Mouse (Mus musculus) cerebellum, postnatal 4 days (tissue): ENCODE results near the gene Lrrc8b.
A peak's percentile ranks its signal among the peaks of the same experiment; 100 is the strongest.

Source experiments
- DNase-seq, 2 experiments: peaks; one replicate each; pipeline ENCODE4 v3.0.0; 2022; ENCODE audit warnings: low spot score in 2 of 2, mixed read lengths in 1 of 2

The Lrrc8b gene

DNA sequence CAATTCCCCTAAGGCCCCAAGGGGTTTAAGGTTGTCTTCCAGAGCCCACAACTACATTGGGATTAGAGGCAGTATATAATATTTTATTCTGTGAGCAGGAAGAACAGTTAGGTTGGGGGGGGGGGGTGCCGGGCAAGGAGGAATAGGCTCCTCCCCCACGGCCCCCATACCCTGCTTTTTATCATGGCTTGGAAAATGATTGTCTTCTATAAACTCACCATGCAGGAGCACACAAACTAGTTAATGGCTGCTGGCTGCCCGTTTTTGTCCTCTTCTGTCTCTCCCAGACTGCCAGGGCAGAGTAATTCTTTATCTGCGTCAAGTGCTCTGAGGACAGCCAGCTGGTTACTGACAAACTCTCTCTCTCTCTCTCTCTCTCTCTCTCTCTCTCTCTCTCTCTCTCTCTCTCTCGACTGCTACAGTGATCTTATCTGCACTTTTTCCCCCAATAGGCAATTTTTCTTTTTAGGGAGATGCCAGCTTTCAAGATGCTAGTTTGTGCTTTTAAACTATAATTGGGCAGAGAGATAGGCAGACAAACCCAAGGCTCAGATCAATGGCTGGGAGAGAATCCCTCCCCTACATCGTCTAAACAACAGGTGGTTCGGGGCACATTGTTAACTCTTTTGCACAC is 102.5 kb downstream of the Lrrc8b start:
- no peak for DNase-seq

DNA sequence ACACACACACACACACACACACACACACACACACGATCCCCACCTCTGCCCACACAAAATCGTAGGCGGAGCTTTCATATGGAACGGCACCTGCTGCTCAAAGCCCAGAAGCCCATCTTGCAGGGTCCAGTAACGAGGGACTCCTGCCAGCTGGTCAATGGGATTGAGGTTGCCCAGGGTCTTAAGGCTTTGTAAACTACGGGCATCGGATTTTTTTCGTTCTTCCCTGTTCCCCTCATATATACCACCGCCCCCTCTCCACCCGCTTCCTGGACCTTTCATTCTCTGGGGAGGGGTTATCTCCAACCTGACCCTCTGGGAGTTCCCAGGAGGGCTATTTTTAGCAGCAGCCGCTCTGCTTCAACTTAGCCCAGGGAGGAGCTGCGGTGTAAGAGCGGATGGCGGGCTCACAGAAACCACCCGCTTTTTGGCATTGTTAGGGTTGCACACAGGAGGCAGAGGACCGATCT is 103.1 kb downstream of the Lrrc8b start:
- DNase-seq, result peak in 1 of 2 experiments; percentile 18

DNA sequence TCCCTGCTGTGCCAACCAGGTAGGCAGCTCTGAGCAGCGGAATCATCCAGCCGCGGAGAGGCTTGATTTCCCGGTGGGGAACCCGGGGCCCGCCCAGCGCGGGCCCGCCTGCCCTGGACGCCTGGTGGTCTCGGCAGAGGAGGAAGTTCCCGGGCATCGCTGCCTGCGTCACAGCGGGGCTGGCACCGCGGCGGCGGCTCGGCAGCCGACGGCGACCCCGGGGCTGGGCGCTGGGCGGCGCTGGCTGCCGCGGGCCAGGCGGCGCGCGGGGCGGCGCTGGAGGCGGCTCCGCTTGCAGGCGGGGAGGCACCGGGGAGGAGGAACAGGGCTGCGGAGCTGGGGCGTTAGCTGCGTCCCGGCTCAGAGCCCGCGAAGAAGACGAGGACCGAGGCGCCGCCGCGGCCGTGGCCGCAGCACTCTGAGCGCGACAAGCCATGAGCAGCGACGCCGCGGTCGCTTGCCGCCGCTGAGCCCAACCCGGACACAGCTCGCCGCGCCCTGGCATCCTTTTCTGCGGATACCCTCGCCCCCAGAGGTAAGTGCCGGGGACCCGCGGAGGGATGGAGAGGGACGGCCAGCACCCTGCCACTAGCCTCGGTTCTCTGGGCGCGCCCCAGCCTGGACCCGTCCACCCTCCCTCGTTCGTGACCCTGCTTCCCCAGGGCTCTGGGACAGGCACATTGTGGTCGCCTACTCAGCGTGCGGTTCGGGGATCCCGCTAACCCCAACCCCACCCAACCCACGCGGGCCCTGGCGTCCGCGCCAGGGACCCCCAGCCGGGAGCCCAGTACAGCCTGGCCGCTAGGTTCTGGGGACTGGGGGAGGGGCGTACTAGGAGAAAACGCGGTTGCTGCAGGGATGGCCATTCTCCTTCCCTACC is 103.8 kb downstream of the Lrrc8b start, which contains the start of gene Lrrc8c:
Gene Lrrc8c, plus strand, starts transcription at position 293 of the 880 bp plus-strand sequence.
- peak; percentile 68 to 82 for DNase-seq

DNA sequence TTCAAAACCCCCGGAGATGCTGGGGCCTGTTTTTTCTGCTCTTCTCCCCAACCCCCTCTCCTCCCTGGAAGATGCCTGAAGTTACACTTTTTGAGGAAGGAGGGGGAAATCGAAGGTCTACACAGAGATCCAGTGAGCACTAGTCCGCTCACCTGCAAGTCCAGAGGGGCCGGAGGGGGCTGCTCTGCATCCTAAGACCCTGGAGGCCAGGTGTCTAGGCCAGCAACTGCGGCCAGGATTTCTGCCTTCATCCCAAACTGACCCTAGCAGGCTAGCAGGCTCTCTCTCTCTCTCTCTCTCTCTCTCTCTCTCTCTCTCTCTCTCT is 104.4 kb downstream of the Lrrc8b start:
- DNase-seq, result no peak

DNA sequence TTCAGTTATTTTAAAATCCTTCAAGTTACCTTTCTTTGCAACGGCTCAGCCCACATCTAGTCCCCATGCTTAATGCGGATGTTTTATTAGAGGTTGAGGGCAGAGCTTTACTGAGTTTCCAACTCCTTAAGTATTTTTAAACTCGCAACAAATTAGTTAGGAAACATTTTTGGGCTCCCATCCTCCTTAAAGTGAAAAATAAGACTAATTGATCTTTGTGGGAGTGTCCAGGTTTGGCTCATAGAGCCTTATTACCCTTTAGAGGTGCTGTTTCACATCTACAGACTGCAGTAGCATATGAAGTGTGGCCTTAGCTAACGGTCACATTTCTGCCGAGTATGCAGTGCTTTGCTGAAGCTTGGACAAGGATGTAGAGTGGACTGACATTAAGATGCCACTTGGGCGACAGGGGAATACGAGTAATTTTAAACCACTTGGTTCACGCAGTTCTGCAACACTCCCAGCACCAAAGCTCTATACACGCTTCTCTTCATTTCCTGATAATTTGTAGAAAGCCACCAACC is 104.9 kb downstream of the Lrrc8b start:
- no peak for DNase-seq

DNA sequence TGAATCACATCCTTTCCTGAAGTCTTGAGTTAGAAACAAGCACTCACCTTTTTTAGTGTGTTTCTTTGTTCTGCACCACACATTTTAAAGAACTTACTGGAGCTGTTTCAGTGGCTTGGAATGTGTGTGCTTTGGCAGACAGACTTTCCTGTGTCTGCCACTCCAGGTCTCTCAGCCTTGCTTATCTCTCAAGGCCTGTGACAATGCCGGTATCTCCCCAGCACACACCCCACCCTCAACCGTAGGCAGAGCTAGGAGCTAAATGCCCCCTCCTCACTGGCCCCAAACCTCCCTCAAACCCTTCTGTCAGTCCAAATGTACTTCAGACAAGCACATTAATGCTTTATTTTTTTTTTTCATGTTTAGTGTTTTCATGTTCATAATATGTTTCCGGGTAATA is 107.9 kb downstream of the Lrrc8b start:
- no peak for DNase-seq

DNA sequence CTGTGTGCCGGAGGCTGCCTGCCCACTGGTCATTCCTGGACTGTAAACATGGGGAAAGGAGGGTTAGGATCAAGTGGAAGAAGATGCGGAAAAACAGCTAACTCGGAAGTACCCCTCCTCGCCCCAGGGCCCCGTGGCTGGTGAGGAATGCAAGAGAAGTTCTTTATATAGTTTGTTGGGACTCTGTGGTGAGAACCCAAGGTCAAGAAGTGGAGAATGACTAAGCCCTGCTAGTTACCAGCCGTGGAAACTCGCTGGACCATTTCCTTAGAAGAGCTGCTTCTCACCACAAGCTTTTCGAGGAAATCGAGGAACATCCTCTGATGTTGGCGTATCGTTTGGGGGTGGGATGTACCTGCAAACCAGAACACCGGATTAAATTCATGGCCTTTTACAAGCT is 109.4 kb downstream of the Lrrc8b start:
- DNase-seq, result no peak

DNA sequence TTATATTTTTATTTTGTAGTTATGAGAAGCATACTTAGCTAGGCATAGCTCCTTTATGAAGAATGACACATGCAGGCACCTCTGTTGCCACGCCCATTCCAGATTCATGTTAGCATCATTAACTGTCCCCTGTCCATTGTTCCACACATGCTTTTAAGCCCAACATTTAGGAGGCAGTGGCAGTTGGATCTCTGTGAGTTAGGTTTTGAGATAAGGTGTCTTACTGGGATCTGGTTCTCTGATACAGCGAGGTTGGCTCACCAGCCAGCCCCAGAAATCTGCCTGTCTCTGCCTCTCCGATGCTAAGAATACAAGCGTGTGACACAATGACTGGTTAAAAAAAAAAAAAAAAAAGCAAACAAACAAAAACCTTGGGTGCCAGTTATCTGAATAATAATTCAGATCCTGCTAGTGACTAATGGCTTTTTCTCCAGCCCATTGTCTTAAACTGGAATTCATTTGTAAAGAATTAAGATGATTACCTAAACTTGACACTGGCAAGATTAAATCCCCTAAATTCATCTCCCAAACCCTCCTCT is 110.6 kb downstream of the Lrrc8b start:
- no peak for DNase-seq

DNA sequence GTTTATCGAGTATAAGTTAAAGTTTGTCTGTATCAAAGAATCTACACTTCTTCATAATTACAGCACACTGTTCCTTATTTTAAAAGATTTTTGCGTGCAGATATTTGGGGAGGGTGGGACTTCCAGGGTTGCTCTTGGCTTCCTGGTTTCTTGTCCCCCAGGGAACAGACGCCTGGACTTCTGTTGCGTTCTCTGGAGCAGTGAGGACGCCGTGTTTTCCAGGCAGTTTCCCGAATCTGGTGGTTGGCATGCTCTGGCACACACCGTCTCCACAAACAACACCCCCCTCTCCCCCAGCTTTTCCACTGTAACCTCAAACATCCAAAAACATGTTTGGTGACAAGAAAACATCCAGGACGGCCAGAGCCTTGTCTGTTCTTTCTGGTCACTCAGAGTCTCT is 111.2 kb downstream of the Lrrc8b start:
- DNase-seq, result no peak

DNA sequence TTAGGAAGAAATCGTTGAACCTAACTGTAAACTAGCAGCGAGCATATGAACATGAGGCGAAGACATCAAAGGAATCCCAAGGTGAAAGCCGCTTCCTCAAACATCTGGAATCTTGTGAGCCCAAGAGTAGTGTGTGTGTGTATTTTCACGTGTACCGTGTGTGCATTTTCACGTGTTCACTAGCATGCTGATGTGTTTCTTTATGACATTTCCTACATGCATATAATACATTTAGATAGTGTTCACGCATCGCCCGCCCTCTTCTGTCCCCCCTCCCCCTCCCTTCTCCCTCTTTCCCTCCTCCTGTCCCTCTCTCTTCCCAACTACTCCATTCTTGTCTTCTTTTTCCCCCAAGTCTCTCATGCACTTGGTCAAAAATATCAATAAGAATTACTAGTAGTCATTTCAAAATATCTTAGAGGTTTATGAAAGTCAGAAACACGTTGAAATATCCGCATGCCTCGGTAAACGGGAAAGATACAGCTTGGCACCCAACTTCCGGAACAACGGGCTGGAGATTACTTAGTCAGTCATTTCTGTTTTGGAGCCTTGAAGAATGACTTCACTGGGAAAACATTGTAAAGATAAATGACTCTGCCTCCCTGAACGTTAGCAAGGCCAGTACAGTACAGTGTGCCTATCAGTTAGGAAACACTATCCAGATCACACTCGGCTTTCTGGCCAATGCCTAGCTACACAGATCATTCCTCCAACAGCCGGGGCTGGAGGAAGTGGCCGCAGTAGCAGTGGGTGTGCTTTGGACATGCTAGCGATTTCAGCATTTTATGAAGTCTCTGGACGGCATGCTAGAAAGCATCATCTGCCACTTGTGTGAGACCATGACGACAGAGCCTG is 112.1 kb downstream of the Lrrc8b start:
- no peak for DNase-seq

DNA sequence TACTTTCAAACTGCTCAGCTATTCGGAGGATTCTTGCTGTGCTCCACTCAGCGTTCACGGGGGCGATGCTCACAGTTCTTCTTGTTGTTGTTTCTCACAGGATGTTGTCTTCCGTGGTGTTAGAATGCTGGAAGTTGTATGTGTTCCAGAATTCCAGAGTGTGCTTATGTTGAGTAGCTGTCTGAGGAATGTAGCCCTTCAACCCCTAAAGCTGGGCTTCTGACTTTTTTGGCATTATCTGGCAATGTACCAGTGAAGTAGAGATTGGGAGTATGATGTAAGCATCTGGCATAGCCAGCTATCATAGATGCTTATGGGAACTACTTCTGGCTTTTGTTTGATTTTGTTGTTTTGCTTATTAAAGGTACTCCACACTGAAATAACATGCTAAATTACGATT is 115.0 kb downstream of the Lrrc8b start:
- DNase-seq, result no peak

DNA sequence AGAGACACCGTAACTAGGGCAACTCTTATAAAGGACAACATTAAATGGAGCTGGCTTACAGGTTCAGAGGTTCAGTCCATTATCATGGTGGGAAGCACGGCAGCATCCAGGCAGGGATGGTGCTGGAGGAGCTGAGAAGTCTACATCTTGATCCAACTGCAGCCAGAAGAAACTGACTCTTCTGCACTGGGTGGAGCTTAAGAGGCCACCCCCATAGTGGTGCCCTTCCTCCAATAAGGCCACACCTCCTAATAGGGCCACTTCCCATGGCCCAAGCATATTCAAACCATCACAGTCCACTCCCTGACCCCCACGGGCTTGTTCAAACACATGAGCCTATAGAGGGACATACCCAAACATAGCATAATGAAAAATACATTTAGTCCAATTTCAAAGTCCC is 119.6 kb downstream of the Lrrc8b start:
- DNase-seq, result no peak

DNA sequence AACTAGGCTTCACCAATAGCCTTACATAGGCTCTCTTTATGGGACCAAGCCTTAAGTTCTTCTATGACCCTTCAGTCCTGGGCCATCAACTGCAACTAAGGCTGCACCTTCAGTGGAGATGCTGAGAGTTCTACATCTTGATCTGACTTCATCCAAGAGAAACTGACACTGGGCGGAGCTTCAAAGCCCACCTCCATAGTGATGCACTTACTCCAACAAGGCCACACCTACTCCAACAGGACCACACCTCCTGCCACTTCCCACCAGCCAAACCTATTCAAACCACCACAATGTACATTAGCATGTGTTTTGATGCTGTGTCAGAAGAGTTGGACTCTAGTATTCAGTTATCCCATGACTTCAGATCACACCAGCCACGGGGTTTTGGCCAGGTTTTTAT is 120.6 kb downstream of the Lrrc8b start:
- no peak for DNase-seq

DNA sequence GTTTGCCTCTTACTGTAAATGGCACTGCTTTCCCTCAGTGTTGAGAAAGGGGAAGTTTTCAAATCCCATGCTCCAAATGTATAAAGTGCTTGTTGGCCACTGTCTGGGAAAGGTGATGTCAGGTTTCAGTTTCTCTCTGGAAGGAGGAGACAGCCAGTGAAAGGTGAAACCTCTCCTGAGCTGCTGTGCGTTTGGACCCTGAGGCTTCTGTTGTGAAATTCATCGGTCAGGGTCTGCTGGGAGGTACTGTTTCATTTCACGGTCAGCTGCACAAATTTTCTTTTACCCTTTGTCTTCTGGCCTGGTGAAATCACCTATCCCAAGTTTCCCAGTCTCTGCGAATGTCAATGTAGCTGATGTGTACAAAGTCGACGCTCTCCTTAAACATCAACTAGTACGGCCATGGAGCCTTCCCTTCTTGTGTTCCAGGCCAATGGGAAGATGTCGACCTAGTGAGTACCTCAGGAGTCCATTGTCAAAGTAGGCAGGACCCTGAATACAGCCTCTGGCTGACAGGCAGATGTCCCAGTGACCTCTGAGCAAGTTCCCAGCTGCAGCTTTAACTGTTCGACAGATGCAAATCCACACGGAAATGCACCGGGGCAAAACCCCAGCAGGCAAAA is 121.6 kb downstream of the Lrrc8b start:
- DNase-seq, result no peak
